26 mouse cellular contexts compared by ENCODE assay signal in genomic region chr13:10990503-10991025, GRCm38 (mm10).
DNase-seq lines count a peak whose midpoint lies in the region; ATAC-seq and TF ChIP-seq lines count a peak whose summit lies in the region.
"Had no signal": no experiment of that assay in that cellular context is flagged by ENCODE, and none has a peak within 500 bp of the region (broad histone marks: within the 10 kb centered on the region; RNA-seq: fewer than 3 reads in every experiment).

No protein-coding gene starts in this region.

- no peaks in the 10 kb centered on the region for H3K9me3 ChIP-seq in forebrain, embryonic 14.5 days (replicated peaks; ENCODE audit: control insufficient read depth, low read length)
- H3K9me3 ChIP-seq in forebrain, embryonic 12.5 days: no peaks in the 10 kb centered on the region
- H3K9me3 ChIP-seq: heart, embryonic 13.5 days; intestine, embryonic 15.5 days; liver, embryonic 13.5 days; midbrain, embryonic 12.5 days had no signal

- no peaks in the 10 kb centered on the region for H3K4me1 ChIP-seq in forebrain, embryonic 14.5 days (ENCODE audit: control insufficient read depth, insufficient read depth, low read length)
- no peaks in the 10 kb centered on the region for H3K4me1 ChIP-seq in forebrain, embryonic 12.5 days
- H3K4me1 ChIP-seq: intestine, embryonic 15.5 days; liver, embryonic 13.5 days; megakaryocyte, embryonic 14.5 days; midbrain, embryonic 12.5 days had no signal

- H3K4me3 ChIP-seq in forebrain, embryonic 14.5 days (ENCODE audit: low read depth, low read length): no peak overlapping the region
- no peak overlapping the region for H3K4me3 ChIP-seq in forebrain, embryonic 12.5 days (replicated peaks)
- H3K4me3 ChIP-seq in layer of hippocampus, adult 2 months: no peak overlapping the region
- H3K4me3 ChIP-seq: heart, embryonic 13.5 days; intestine, embryonic 15.5 days; left cerebral cortex, adult 2 months; liver, embryonic 13.5 days; megakaryocyte, embryonic 14.5 days; midbrain, embryonic 12.5 days had no signal

- H3K27me3 ChIP-seq in forebrain, embryonic 14.5 days (replicated peaks; ENCODE audit: control insufficient read depth, insufficient read depth, low read length): no peaks in the 10 kb centered on the region
- no peaks in the 10 kb centered on the region for H3K27me3 ChIP-seq in forebrain, embryonic 12.5 days
- H3K27me3 ChIP-seq: heart, embryonic 13.5 days; intestine, embryonic 15.5 days; liver, embryonic 13.5 days; megakaryocyte, embryonic 14.5 days; midbrain, embryonic 12.5 days had no signal

- peak; percentile 52 for DNase-seq in forebrain, embryonic 14.5 days (ENCODE audit: low spot score)
- DNase-seq in layer of hippocampus, adult 2 months (ENCODE audit: low spot score in 2 of 2): peak; percentile 0 to 17
- no peak for DNase-seq in layer of hippocampus, postnatal 36 days
- peak; percentile 52 for DNase-seq in brain, embryonic 14.5 days (ENCODE audit: low read depth)
- peak; percentile 17 for DNase-seq in layer of hippocampus, adult 9-10 months (ENCODE audit: low spot score)
- DNase-seq in gastrocnemius, postnatal 10 days: no peak
- no peak for DNase-seq in adrenal gland, postnatal 14 days
- DNase-seq: adrenal gland, adult 2 months; cerebellum, adult 2 months; cerebellum, postnatal 36 days; heart, postnatal 10 days; kidney, adult 2 months; kidney, postnatal 4 days; liver, embryonic 13.5 days; lung, adult 18-20 months; lung, postnatal 4 days had no signal

- H3K27ac ChIP-seq in forebrain, embryonic 14.5 days (ENCODE audit: low read depth, low read length): no peak overlapping the region
- no peak overlapping the region for H3K27ac ChIP-seq in forebrain, embryonic 12.5 days
- H3K27ac ChIP-seq in layer of hippocampus, adult 2 months: no peak overlapping the region
- H3K27ac ChIP-seq: heart, embryonic 13.5 days; intestine, embryonic 15.5 days; kidney, postnatal 0 days; left cerebral cortex, adult 2 months; liver, embryonic 13.5 days; midbrain, embryonic 12.5 days had no signal

- no peak overlapping the region for H3K4me2 ChIP-seq in forebrain, embryonic 14.5 days (ENCODE audit: low read length)
- no peak overlapping the region for H3K4me2 ChIP-seq in forebrain, embryonic 12.5 days
- H3K4me2 ChIP-seq: heart, embryonic 13.5 days; intestine, embryonic 15.5 days; liver, embryonic 13.5 days; midbrain, embryonic 12.5 days had no signal

- H3K36me3 ChIP-seq in forebrain, embryonic 14.5 days (ENCODE audit: control insufficient read depth, insufficient read depth, low read length): no peaks in the 10 kb centered on the region
- H3K36me3 ChIP-seq in forebrain, embryonic 12.5 days (replicated peaks): no peaks in the 10 kb centered on the region
- H3K36me3 ChIP-seq: heart, embryonic 13.5 days; intestine, embryonic 15.5 days; liver, embryonic 13.5 days; midbrain, embryonic 12.5 days had no signal

- no peak for TF ChIP-seq POLR2A in brain, embryonic 14.5 days (IDR thresholded peaks at IDR 0.05; ENCODE audit: borderline replicate concordance, extremely low read depth, insufficient read depth, insufficient read length, poor library complexity, severe bottlenecking)

- WGBS in forebrain, embryonic 14.5 days: 71% methylated on average over 4 of the region's 4 CpGs
- WGBS in forebrain, embryonic 12.5 days: 92% methylated on average over 4 of the region's 4 CpGs

- H3K9ac ChIP-seq in forebrain, embryonic 14.5 days (ENCODE audit: low read length): no peak overlapping the region
- H3K9ac ChIP-seq in forebrain, embryonic 12.5 days: no peak overlapping the region
- H3K9ac ChIP-seq: heart, embryonic 13.5 days; intestine, embryonic 15.5 days; liver, embryonic 13.5 days; midbrain, embryonic 12.5 days had no signal

- no peak for TF ChIP-seq CTCF in layer of hippocampus, adult 2 months (conservative IDR thresholded peaks at IDR 0.05)
- TF ChIP-seq CTCF in brain, embryonic 14.5 days (IDR thresholded peaks at IDR 0.05; ENCODE audit: borderline replicate concordance, extremely low read depth, insufficient read depth, insufficient read length): no peak

- ATAC-seq in forebrain, embryonic 14.5 days: peak; percentile 44; the same call in 1 of the 2 replicates
- no peak for ATAC-seq in forebrain, embryonic 12.5 days (ENCODE audit: low FRiP score)
- ATAC-seq: CD4-positive, CD25-positive, alpha-beta regulatory T cell, adult 4 months; hindbrain, embryonic 16.5 days; intestine, embryonic 15.5 days; lung, postnatal 0 days had no signal

Comparison
In these comparisons a context has a peak if more than half of its experiments do, and no peak if none do; other contexts are left out.
1. DNase-seq: peak in forebrain, embryonic 14.5 days (single experiment), layer of hippocampus, adult 2 months (2 of 2), brain, embryonic 14.5 days (single experiment) and layer of hippocampus, adult 9-10 months (single experiment); none in layer of hippocampus, postnatal 36 days (0 of 2), gastrocnemius, postnatal 10 days (single experiment) and adrenal gland, postnatal 14 days (single experiment).